Mouse (Mus musculus) naive thymus-derived CD4-positive, alpha-beta T cell, adult 2 months (primary cell): Measurements from ENCODE around the gene Rimbp2.
A peak's percentile ranks its signal among the peaks of the same experiment; 100 is the strongest.
"Not testable (repeated sequence)": the region's sequence is repeated elsewhere in the genome, so short reads cannot be mapped to it uniquely, and the experiment has no call there.

ENCODE experiments used
- DNase-seq: peaks from one replicate; pipeline ENCODE4 v3.0.0-alpha.2; 2011; ENCODE audit warnings: low read depth

Gene Rimbp2

GRCm38 (mm10) chr5:128953278-128954070 lies at the start of gene Rimbp2:
Gene Rimbp2 (minus strand): TSS chr5:128953486.
- DNase-seq, result no peak

DNA sequence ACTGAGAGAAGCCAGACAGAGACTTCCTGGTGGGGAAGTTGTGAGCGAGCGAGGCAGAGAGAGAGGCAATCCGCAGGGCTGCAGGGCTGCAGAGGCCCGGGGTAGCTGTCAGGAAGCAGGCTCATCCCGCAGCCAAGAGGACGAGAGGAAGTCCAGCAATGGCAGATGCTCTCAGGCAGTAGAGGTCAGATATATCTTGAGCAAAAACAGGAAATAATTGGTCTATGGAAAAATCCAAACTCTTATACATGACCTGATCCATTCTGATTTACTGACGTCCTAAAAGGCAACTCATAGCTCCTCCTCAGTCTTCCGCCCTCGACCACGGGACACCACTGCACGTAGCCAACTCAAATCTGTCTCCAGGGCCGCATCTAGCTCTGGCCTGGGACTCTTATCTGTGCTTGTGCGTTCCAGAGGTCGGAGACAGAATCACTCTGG lies 49.3 kb upstream of the Rimbp2 start:
- no peak for DNase-seq

- DNase-seq, result no peak
Measured at GRCm38 (mm10) chr5:129000706-129001468, 47.6 kb upstream of the Rimbp2 start.

GRCm38 (mm10) chr5:128987141-128987954 lies 34.1 kb upstream of the Rimbp2 start:
- DNase-seq, result no peak

DNA sequence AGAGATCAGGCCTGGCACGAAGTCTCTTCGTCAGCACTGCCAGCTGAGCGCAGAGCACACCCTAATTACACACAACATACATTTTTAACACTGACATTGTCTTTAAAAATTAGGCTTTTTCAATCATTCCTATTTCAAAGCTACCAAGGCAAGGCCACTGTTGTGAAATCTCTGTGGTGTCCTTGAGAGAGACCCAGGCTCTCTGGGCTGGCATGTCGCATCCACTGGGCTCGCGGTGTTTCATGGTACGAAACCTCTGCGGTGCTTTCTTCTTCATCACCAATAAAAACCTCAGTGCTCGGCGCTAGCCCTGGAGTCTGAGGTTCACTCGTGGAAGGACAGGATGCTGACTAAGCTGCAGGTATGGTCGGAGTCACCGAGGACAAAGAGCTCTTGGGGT lies 32.7 kb upstream of the Rimbp2 start:
- no peak for DNase-seq

GRCm38 (mm10) chr5:128984536-128984935 lies 31.2 kb upstream of the Rimbp2 start:
- no peak for DNase-seq

DNA sequence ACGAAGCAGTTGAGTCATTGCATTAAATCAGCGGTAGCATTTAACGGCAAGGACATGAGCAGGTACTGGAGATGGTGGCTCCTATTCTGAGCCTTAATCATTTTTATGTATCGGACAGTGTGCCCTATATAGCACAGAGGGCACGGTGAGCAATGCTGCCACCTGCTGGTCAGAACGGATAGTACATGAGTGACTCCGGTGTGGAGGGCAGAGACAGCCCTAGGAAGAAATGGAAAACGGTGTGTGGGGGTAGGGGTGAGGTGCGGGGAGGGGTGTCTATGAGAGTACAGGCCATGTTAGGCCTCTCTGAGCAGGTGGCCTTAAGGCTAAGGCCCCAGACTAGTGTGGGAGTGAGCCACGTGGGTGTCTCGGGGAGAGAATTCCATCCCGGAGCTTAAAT lies 28.3 kb upstream of the Rimbp2 start:
- DNase-seq, result peak; percentile 82

DNA sequence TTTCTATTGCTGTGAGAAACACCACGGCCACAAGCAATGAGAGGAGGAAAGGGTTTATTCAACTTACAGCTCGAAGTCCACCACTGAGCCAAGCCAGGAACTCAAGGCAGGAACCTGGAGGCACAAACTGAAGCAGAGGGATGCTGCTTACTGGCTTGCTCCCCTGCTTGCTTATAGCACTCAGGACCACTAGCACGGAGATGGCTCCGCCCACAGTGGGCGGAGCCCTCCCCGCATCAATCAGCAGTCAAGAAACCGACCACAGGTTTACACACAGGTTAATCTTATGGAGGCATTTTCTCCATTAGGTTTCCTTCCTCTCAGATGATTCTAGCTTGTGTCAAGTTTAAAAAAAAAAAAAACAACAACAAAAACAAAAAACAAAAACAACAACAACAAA lies 27.6 kb upstream of the Rimbp2 start:
- no peak for DNase-seq

- no peak for DNase-seq
Measured at GRCm38 (mm10) chr5:128978957-128979356, 25.7 kb upstream of the Rimbp2 start.

DNA sequence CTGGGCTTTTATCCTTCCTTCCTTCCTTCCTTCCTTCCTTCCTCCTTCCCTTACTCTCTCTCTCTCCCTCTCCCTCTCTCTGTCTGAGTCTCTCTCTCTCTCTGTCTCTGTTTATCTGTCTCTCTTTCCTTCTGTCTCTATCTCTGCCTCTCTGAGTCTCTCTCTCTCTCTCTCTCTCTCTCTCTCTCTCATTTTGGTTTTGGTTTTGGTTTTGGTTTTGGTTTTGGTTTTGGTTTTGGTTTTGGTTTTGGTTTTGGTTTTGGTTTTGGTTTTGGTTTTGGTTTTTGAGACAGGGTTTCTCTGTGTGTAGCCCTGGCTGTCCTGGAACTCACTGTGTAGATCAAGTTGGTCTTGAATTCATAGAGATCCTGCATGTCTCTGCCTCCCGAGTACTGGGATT lies 24.2 kb upstream of the Rimbp2 start:
- not testable (repeated sequence) for DNase-seq

DNA sequence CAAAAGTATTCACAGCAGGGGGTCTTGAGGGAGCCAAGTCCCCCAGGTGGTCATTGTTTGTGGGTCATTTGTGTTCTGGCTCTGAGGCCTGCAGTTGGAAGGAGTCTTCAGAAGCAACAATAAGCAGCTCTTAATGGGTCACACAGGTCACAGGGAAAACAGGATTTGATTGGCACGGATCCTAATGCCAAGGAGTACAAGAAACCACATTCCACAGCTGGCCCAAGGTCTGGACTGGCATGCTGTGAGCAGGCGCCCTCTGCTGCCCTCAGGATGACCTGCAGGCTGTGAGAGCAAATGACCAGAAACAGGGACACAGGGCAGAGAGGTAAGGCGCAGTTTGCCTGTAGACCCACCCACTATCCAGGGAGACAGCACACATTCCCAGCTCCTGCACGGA lies 23.0 kb upstream of the Rimbp2 start:
- no peak for DNase-seq

DNA sequence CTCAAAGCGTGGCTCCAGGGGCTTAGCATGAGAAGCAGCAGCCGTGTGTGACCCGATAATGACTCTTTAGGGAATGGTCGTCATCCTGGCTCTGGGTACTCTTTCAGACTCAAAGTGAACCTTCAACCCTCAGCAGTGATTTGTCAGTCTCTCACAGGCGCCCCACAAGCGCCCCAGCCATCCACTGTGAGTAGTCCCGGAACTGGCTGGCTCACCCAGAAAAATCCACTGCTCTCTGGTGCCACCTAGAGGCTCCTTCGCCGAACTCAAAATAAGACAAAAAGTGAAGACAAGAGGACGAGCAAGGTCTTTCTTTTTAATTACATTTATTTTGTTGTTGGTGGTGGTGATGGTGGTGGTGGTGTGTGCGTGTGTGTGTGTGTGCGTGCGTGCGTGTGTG lies 18.0 kb upstream of the Rimbp2 start:
- DNase-seq, result peak; percentile 68

DNA sequence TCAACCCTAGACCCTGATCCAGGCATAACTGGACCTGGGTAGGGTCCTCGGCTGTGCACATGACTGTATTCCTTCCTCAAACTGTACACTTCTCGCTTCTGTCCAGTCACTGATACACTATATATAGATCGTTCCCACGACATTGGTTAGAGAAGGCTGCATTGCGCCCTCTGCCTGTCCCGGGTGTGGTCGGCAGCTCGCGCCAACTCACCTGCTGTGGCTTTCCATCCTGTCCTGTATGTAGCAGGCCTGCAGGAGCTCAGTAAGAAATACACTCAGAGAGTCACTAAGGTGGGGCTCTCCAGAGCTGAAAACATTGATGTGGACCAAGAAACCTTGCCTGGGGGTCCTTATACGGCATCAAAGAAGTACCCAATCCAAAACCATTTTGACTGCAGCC lies 17.6 kb upstream of the Rimbp2 start:
- no peak for DNase-seq

DNA sequence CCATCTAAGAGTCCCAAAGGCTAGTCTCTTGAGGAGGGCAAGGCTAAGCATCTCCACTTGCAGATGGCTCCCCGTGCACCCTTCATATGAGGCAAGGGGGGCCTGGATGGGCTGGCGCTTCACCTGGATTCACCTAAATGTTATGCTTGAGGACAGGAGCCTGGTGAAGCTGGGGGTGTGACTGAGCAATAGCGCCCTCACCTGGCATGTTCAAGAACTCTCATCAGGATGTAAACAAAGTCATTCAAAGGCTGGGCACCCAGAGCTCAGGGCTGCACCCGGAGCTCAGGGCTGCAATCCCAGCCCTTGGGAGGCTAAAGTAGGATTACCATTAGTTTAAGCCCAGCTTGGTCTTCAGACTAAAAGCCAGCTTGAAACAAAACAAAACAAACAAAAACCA lies 11.1 kb upstream of the Rimbp2 start:
- no peak for DNase-seq

DNA sequence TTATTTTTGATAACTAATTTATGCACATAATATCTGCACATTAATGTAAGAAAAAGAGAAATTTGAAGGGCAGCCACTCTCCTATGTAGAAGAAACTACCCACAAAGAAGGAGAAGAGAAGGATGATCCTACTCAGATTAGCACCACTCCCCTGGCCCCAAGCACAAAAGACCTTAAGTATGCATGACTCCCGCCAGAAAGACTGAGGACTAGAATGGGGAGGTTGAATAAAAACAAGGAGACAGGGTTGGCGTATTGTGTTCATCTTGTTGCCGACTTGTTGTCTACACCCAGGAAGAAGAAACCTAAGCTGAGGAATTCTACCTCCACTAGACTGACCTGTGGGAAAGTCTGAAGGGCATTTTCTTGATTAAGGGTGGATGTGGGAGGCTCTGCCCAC lies 5.6 kb upstream of the Rimbp2 start:
- DNase-seq, result no peak

- not testable (repeated sequence) for DNase-seq
Measured at GRCm38 (mm10) chr5:128954371-128954770, 1.1 kb upstream of the Rimbp2 start.

- DNase-seq, result no peak
Measured at GRCm38 (mm10) chr5:128952291-128953195, 743 bp downstream of the Rimbp2 start.

DNA sequence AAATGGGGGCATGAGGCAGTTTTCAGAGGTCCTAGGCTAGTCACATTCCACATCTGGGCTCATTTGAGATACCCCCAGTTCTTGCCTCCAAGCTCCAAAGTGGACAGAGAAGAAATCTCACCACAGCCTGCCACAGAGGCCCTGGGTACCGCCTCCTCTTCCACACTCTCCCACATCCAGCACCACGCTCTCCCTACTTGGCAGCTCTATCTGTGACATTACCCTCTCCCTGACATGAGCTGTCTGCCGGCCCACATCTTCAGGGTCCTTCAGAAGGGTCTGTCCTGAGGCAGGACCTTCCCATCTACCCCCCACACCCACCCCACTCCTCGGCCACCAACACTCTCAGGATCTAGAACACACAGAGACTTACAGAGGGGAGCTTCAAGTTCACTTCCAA lies 1.8 kb downstream of the Rimbp2 start:
- no peak for DNase-seq

- DNase-seq, result peak; percentile 15
Measured at GRCm38 (mm10) chr5:128947093-128947492, 6.2 kb downstream of the Rimbp2 start.

- DNase-seq, result no peak
Measured at GRCm38 (mm10) chr5:128940436-128940835, 12.8 kb downstream of the Rimbp2 start.

GRCm38 (mm10) chr5:128935359-128935899 lies 17.9 kb downstream of the Rimbp2 start:
- DNase-seq, result no peak
